Mouse (Mus musculus) liver, adult 2 months (tissue): ENCODE results near the gene Lhx6.

Experiments
- CTCF ChIP-seq: fragments of 200-500 bp; IDR thresholded peaks from 2 replicates; pipeline ENCODE4 v1.5.1; 2011; ENCODE audit warnings: low read depth, low read length, control low read depth
- POLR2A ChIP-seq: fragments of 200-500 bp; IDR thresholded peaks from 2 replicates; pipeline ENCODE4 v1.6.1; 2011; ENCODE audit warnings: low read length, control low read depth; ENCODE audit not compliant: insufficient read depth; ENCODE audit errors: extremely low read depth

- TF ChIP-seq POLR2A (no peak), CTCF (no peak)
Observed at GRCm38 (mm10) chr2:36139096-36139495, 33.9 kb upstream of the Lhx6 start.
